In the genomic region with DNA sequence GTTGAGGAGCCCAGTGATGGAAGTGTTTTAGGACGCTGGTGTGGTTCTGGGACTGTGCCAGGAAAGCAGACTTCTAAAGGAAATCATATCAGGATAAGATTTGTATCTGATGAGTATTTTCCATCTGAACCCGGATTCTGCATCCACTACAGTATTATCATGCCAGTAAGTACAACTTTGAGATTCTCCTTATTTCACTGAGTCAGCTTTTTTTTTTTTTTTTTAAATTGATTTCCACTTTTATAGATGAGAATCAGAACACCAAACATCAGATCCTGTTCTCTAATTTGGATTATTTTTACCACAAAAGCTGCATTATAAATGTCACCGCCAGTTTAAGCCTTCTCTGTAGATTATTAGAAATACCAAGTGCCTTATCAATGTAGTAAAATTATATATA, we compare ENCODE assay signal across 20 mouse cellular contexts.
DNase-seq lines count a peak whose midpoint lies in the region; ATAC-seq and TF ChIP-seq lines count a peak whose summit lies in the region.
"Had no signal": no experiment of that assay in that cellular context is flagged by ENCODE, and none has a peak within 500 bp of the region (broad histone marks: within the 10 kb centered on the region; RNA-seq: fewer than 3 reads in every experiment).

No protein-coding gene starts in this region.

- DNase-seq in CH12.LX (ENCODE audit: extremely low read depth): no peak
- DNase-seq in ES-E14 (ENCODE audit: low read depth, low spot score): no peak
- no peak for DNase-seq in kidney, adult 8-10 months
- DNase-seq: adrenal gland, adult 2 months; adrenal gland, adult 8-10 months; adrenal gland, postnatal 10 days; adrenal gland, postnatal 14 days; adrenal gland, postnatal 25 days; adrenal gland, postnatal 36 days; B cell, adult 2 months; cerebellum, adult 11 months; cerebellum, adult 11-12 months; cerebellum, adult 18-20 months; cerebellum, adult 2 months; cerebellum, adult 8-10 months had no signal

- ATAC-seq in forebrain, embryonic 16.5 days: no peak
- ATAC-seq: activated CD4-positive, CD25-positive, alpha-beta regulatory T cell, adult 4 months; CD4-positive, CD25-positive, alpha-beta regulatory T cell, adult 4 months; Patski had no signal

- TF ChIP-seq RAD21 in CH12.LX (IDR thresholded peaks at IDR 0.05; ENCODE audit: low read depth, low read length): no peak

- no peak overlapping the region for H3K4me3 ChIP-seq in CH12.LX (replicated peaks in 1 of 3; ENCODE audit: low read depth in 2 of 3, low read length in 2 of 3, poor library complexity in 1 of 3)
- H3K4me3 ChIP-seq in ES-E14 (ENCODE audit: insufficient read depth in 1 of 2, low read depth in 1 of 2, low read length in 2 of 2, poor library complexity in 1 of 2, severe bottlenecking in 1 of 2): no peak overlapping the region
- no peak overlapping the region for H3K4me3 ChIP-seq in forebrain, embryonic 16.5 days (replicated peaks; ENCODE audit: low read length)

- H3K27ac ChIP-seq in CH12.LX (ENCODE audit: insufficient read depth, low read depth) (no peak overlapping the region), ES-E14 (ENCODE audit: insufficient read depth, low read depth, low read length, poor library complexity, severe bottlenecking) (no peak overlapping the region)
- no peak overlapping the region for H3K27ac ChIP-seq in forebrain, embryonic 16.5 days (ENCODE audit: low read length)

- no peaks in the 10 kb centered on the region for H3K9me3 ChIP-seq in CH12.LX (replicated peaks; ENCODE audit: low read length)
- H3K9me3 ChIP-seq in ES-E14 (ENCODE audit: control insufficient read depth, insufficient read depth, low read depth, low read length): no peaks in the 10 kb centered on the region
- no peaks in the 10 kb centered on the region for H3K9me3 ChIP-seq in forebrain, embryonic 16.5 days (ENCODE audit: control insufficient read depth, low read length)
- H3K9me3 ChIP-seq: G1E had no signal

- no peaks in the 10 kb centered on the region for H3K79me2 ChIP-seq in CH12.LX (replicated peaks; ENCODE audit: control insufficient read depth, extremely low read depth, insufficient read depth, poor library complexity, severe bottlenecking)

- H3K4me1 ChIP-seq in CH12.LX (ENCODE audit: control insufficient read depth in 1 of 2, insufficient read depth in 2 of 2): no peaks in the 10 kb centered on the region
- H3K4me1 ChIP-seq in ES-E14 (ENCODE audit: control insufficient read depth in 2 of 2, insufficient read depth in 2 of 2, low read length in 2 of 2, poor library complexity in 1 of 2): no peaks in the 10 kb centered on the region
- no peaks in the 10 kb centered on the region for H3K4me1 ChIP-seq in forebrain, embryonic 16.5 days (replicated peaks; ENCODE audit: control insufficient read depth, insufficient read depth, low read length)

- no peak for TF ChIP-seq POLR2A in CH12.LX (IDR thresholded peaks at IDR 0.05; ENCODE audit: low read depth, low read length)

- TF ChIP-seq EP300 in CH12.LX (IDR thresholded peaks at IDR 0.05; ENCODE audit: low read length): no peak

- 95% methylated on average over 3 of the region's 3 CpGs for WGBS in forebrain, embryonic 16.5 days

- no peak for TF ChIP-seq CTCF in CH12.LX (conservative IDR thresholded peaks at IDR 0.05 in 1 of 2, IDR thresholded peaks at IDR 0.05 in 1 of 2; ENCODE audit: low read depth in 2 of 2, low read length in 2 of 2)

- dilution Hi-C loops in CH12.LX (cut with MboI; ENCODE audit: extremely low pct_ligation_motif_present, extremely low pct_unique_long_range_greater_than_20kb, low sequenced_read_pairs): no loop called here

- H3K36me3 ChIP-seq in CH12.LX (replicated peaks in 1 of 2; ENCODE audit: control insufficient read depth in 1 of 2, insufficient read depth in 1 of 2, low read length in 1 of 2) (no peaks in the 10 kb centered on the region), ES-E14 (ENCODE audit: control insufficient read depth, insufficient read depth, low read length, poor library complexity, severe bottlenecking) (no peaks in the 10 kb centered on the region)
- H3K36me3 ChIP-seq in forebrain, embryonic 16.5 days (ENCODE audit: control insufficient read depth, insufficient read depth): no peaks in the 10 kb centered on the region
- H3K36me3 ChIP-seq: G1E had no signal

- H3K4me2 ChIP-seq in CH12.LX (ENCODE audit: insufficient read depth, low read depth, poor library complexity, severe bottlenecking): no peak overlapping the region
- no peak overlapping the region for H3K4me2 ChIP-seq in forebrain, embryonic 16.5 days (ENCODE audit: low read length)

- in situ Hi-C loops in CH12.LX (cut with MboI; ENCODE audit: low pct_ligation_motif_present, low pct_unique_long_range_greater_than_20kb, low sequenced_read_pairs) (no loop called here), ES-E14 (cut with MboI; ENCODE audit: low sequenced_read_pairs in 2 of 2, unreplicated experiment in 2 of 2) (no loop called here)

- H3K9ac ChIP-seq in CH12.LX (ENCODE audit: insufficient read depth, low read depth) (no peak overlapping the region), ES-E14 (ENCODE audit: insufficient read depth, low read depth, low read length, poor library complexity, severe bottlenecking) (no peak overlapping the region)
- no peak overlapping the region for H3K9ac ChIP-seq in forebrain, embryonic 16.5 days (replicated peaks; ENCODE audit: low read depth, low read length)

- H3K27me3 ChIP-seq in CH12.LX (replicated peaks): no peaks in the 10 kb centered on the region
- H3K27me3 ChIP-seq in forebrain, embryonic 16.5 days (replicated peaks; ENCODE audit: control insufficient read depth, insufficient read depth, low read length): no peaks in the 10 kb centered on the region
- H3K27me3 ChIP-seq: Patski had no signal

TF ChIP-seq in CH12.LX, 34 proteins besides CTCF, POLR2A, EP300 and RAD21:
- no peak for TF ChIP-seq MXI1 (IDR thresholded peaks at IDR 0.05; ENCODE audit: low read depth, low read length)
- TF ChIP-seq MAFK (IDR thresholded peaks at IDR 0.05; ENCODE audit: insufficient replicate concordance, low read length): 0 out of 2 replicates have a peak, but pooled peaks have one; percentile 54

TF ChIP-seq in ES-E14, 5 proteins besides CTCF, POLR2A, EP300 and RAD21:
- TF ChIP-seq ZNF384 (IDR thresholded peaks at IDR 0.05; ENCODE audit: low read depth, low read length) (no peak), MAFK (IDR thresholded peaks at IDR 0.05; ENCODE audit: insufficient read depth, low read depth, low read length) (peak; percentile 69; the same call in 1 of the 2 replicates), CHD2 (IDR thresholded peaks at IDR 0.05; ENCODE audit: low read depth, low read length) (no peak), HCFC1 (IDR thresholded peaks at IDR 0.05; ENCODE audit: borderline replicate concordance, insufficient read depth, low read length) (no peak)
TF ChIP-seq in ES-E14: peak in this region for 1.
